Mouse (Mus musculus): ENCODE measurements around the gene Gm17606. TPM values are rescaled to one million over a fixed set of nuclear protein-coding genes. Genes with fewer than 3 reads are reported as not detected.

Gm17606 gene
- polyA plus RNA-seq, 1 experiment: not detected

DNA sequence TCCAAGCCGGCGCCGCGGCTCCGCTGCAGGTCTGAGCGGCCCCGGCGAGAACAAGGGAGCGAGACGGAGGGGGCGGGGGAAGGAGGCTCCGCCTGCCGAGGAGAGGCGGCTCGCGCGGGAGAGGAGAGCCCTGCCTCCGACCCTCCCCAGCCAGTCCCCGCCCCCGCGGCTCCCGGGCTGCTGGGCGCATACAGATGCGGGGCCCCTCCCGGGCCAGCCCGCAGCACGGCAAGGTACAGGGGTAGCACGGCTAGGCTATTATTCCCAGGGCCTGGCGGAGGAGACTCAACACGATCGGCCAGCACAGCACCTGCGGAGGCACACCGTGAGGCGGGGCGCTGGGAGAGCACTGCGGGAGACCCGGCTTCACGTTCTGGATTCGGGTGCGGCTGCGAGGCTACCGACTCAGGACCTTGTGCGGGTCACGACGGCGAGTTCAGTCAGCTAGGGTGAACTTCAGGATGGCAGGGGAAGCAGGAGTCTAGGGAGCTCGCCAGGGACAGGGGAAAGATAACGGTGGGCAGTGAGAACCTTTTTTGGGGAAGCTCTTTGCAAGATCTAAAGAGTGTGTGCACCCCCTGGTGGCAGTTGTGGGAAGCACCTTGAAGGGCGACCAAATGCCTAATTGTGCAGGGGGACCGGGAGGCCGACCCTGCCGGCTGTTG, 685 bp downstream of the Gm17606 start, which contains the start of gene Cdh24:
Gene Cdh24, minus strand, starts transcription at position 60 of the 665 bp plus-strand sequence.
- Histone ChIP-seq H3K79me2 (ENCODE audit: control insufficient read depth, insufficient read depth) (no peaks in the 10 kb centered on the region), H3K27me3 (ENCODE audit: control insufficient read depth, insufficient read depth, insufficient read length) (no peaks in the 10 kb centered on the region), H3K4me3 (peak within 1 kb of the TSS; percentile 37), H3ac (ENCODE audit: control insufficient read depth, insufficient read length) (peak within 1 kb of the TSS; percentile 80), H3K4me2 (ENCODE audit: low read depth) (peak within 1 kb of the TSS; percentile 88), H3K36me3 (ENCODE audit: control insufficient read depth, insufficient read depth) (peaks cover 30% of the 10 kb centered on the region)
- TF ChIP-seq POLR2A (IDR thresholded peaks at IDR 0.05; ENCODE audit: insufficient read length, low read depth): peak; percentile 72
- TF ChIP-seq POLR2AphosphoS2 (IDR thresholded peaks at IDR 0.05; ENCODE audit: insufficient read length, low read depth): peak; percentile 87
- no peak for TF ChIP-seq E2F4 (IDR thresholded peaks at IDR 0.05; ENCODE audit: insufficient read depth)

DNA sequence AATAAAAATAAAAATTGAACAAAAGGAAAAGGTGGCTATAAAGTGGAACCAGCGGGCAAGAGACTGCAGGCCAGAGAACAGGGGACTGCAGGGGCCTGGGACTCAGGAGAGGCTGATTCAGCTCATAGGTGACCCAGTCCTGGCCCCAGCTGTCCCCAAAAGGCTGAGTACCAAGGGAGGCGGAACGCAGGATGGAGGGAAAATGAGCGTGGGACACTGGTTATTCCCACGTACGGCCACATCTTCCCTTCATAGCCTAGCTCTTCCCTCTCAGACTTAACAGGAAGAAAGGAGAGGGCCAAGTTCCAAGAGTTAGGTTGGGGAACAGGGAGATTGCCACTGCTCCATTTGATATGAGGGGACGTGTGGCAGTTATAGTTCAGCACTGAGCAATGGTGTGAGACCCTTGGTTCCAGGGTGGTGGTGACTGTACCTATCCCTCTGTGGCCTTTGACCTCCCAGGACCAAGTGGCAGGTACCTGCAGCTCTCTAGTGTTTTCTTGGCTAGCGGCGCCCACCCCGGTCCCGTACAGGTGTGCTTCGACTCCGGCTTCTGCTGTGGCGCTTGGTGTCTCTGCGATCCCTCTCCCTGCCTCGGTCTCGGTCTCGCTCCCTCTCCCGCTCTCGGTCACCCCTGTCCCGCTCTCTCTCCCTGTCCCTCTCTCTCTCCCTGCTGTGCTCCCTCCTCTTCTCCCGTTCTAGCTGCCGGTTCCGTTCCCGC, 1.6 kb downstream of the Gm17606 start:
- Histone ChIP-seq H3K27me3 (ENCODE audit: control insufficient read depth, insufficient read depth, insufficient read length) (no peaks in the 10 kb centered on the region), H3K4me3 (peak overlapping the region; percentile 37), H3K36me3 (ENCODE audit: control insufficient read depth, insufficient read depth) (peaks cover 37% of the 10 kb centered on the region), H3K4me2 (ENCODE audit: low read depth) (no peak overlapping the region), H3ac (ENCODE audit: control insufficient read depth, insufficient read length) (no peak overlapping the region), H3K79me2 (ENCODE audit: control insufficient read depth, insufficient read depth) (no peaks in the 10 kb centered on the region)
- TF ChIP-seq POLR2AphosphoS2 (IDR thresholded peaks at IDR 0.05; ENCODE audit: insufficient read length, low read depth): peak; percentile 56
- TF ChIP-seq TCF3 (IDR thresholded peaks at IDR 0.05; ENCODE audit: insufficient read length, low read depth): no peak

DNA sequence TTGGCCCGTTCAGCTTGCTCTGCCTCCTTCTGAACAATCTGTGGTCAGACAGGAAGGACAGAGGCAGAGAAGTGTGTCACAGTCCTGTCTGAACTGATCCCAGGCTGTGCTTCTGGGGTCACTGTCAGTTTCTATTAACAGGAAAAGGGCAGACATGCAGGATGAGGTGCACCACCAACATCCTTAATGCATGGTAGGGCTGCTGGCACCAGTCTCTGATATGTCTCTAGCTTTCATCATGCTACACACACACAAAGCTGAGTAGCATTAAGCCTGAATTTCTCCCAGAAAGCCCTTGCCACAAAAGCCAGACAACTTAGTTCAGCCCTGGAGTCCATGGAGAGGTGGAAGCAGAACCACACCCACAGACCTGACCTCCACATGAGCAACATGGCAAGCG, 2.3 kb downstream of the Gm17606 start:
- Histone ChIP-seq H3K4me3 (no peak overlapping the region), H3K4me2 (ENCODE audit: low read depth) (no peak overlapping the region), H3K36me3 (ENCODE audit: control insufficient read depth, insufficient read depth) (peaks cover 42% of the 10 kb centered on the region), H3K27me3 (ENCODE audit: control insufficient read depth, insufficient read depth, insufficient read length) (no peaks in the 10 kb centered on the region), H3ac (ENCODE audit: control insufficient read depth, insufficient read length) (no peak overlapping the region), H3K79me2 (ENCODE audit: control insufficient read depth, insufficient read depth) (no peaks in the 10 kb centered on the region)
- TF ChIP-seq USF1 (IDR thresholded peaks at IDR 0.05; ENCODE audit: low read depth) (no peak), CEBPB (IDR thresholded peaks at IDR 0.05; ENCODE audit: insufficient read depth, poor library complexity, severe bottlenecking) (peak; percentile 89; the same call in 1 of the 2 replicates)

GRCm38 (mm10) chr14:54644294-54644693, 3.5 kb downstream of the Gm17606 start:
- Histone ChIP-seq H3K4me2 (ENCODE audit: low read depth) (no peak overlapping the region), H3ac (ENCODE audit: control insufficient read depth, insufficient read length) (no peak overlapping the region), H3K36me3 (ENCODE audit: control insufficient read depth, insufficient read depth) (peaks cover 51% of the 10 kb centered on the region), H3K79me2 (ENCODE audit: control insufficient read depth, insufficient read depth) (peaks cover 8% of the 10 kb centered on the region), H3K27me3 (ENCODE audit: control insufficient read depth, insufficient read depth, insufficient read length) (no peaks in the 10 kb centered on the region), H3K4me3 (no peak overlapping the region)
- TF ChIP-seq POLR2AphosphoS2 (IDR thresholded peaks at IDR 0.05; ENCODE audit: insufficient read length, low read depth): peak; percentile 19
- TF ChIP-seq MYOD1 (IDR thresholded peaks at IDR 0.05; ENCODE audit: control insufficient read depth in 1 of 3, insufficient read length in 2 of 3, low read depth in 2 of 3): no peak
- peak; percentile 30 for TF ChIP-seq POLR2A (IDR thresholded peaks at IDR 0.05; ENCODE audit: insufficient read length, low read depth)

- Histone ChIP-seq H3ac (ENCODE audit: control insufficient read depth, insufficient read length) (no peak overlapping the region), H3K36me3 (ENCODE audit: control insufficient read depth, insufficient read depth) (peaks cover 51% of the 10 kb centered on the region), H3K27me3 (ENCODE audit: control insufficient read depth, insufficient read depth, insufficient read length) (no peaks in the 10 kb centered on the region), H3K79me2 (ENCODE audit: control insufficient read depth, insufficient read depth) (peaks cover 8% of the 10 kb centered on the region), H3K4me2 (ENCODE audit: low read depth) (no peak overlapping the region), H3K4me3 (no peak overlapping the region)
- TF ChIP-seq TCF12 (IDR thresholded peaks at IDR 0.05; ENCODE audit: insufficient read depth, poor library complexity, severe bottlenecking): no peak
- TF ChIP-seq POLR2AphosphoS2 (IDR thresholded peaks at IDR 0.05; ENCODE audit: insufficient read length, low read depth): no peak
- TF ChIP-seq TCF3 (IDR thresholded peaks at IDR 0.05; ENCODE audit: insufficient read length, low read depth): no peak
- TF ChIP-seq USF1 (IDR thresholded peaks at IDR 0.05; ENCODE audit: low read depth): no peak
- TF ChIP-seq SRF (IDR thresholded peaks at IDR 0.05; ENCODE audit: control insufficient read depth, insufficient read length, low read depth): no peak
- no peak for TF ChIP-seq MYOD1 (IDR thresholded peaks at IDR 0.05; ENCODE audit: control insufficient read depth in 1 of 3, insufficient read length in 2 of 3, low read depth in 2 of 3)
- no peak for TF ChIP-seq CEBPB (IDR thresholded peaks at IDR 0.05; ENCODE audit: insufficient read depth, poor library complexity, severe bottlenecking)
- TF ChIP-seq REST (IDR thresholded peaks at IDR 0.05; ENCODE audit: insufficient read depth, insufficient read length): no peak
- no peak for TF ChIP-seq MAX (IDR thresholded peaks at IDR 0.05; ENCODE audit: low read depth)
- TF ChIP-seq E2F4 (IDR thresholded peaks at IDR 0.05; ENCODE audit: insufficient read depth): no peak
- TF ChIP-seq MYOG (IDR thresholded peaks at IDR 0.05; ENCODE audit: control insufficient read depth in 1 of 3, insufficient read depth in 1 of 3, insufficient read length in 2 of 3, low read depth in 2 of 3): no peak
- TF ChIP-seq POLR2A (IDR thresholded peaks at IDR 0.05; ENCODE audit: insufficient read length, low read depth): no peak
These were observed 5.7 kb downstream of the Gm17606 start for GRCm38 (mm10) chr14:54646455-54646854.
